Mouse (Mus musculus): ENCODE measurements around the gene Cnot10. TPM values are rescaled to one million over a fixed set of nuclear protein-coding genes. Genes with fewer than 3 reads are reported as not detected.

Cnot10 gene
- polyA plus RNA-seq, 1 experiment = 24.2 TPM

GRCm38 (mm10) chr9:114562919-114563751, 76.8 kb downstream of the Cnot10 start:
- Histone ChIP-seq H3K4me1 (ENCODE audit: control insufficient read depth, insufficient read depth, low read length) (no peaks in the 10 kb centered on the region), H3K4me3 (ENCODE audit: insufficient read depth, low read length) (peak overlapping the region; percentile 41), H3K27ac (ENCODE audit: insufficient read depth, low read depth, low read length) (no peak overlapping the region)
- TF ChIP-seq CTCF (IDR thresholded peaks at IDR 0.05; ENCODE audit: low read depth, low read length) (no peak), POLR2A (IDR thresholded peaks at IDR 0.05; ENCODE audit: borderline replicate concordance, low read depth, low read length) (no peak)

- Histone ChIP-seq H3K27ac (ENCODE audit: insufficient read depth, low read depth, low read length) (no peak overlapping the region), H3K4me1 (ENCODE audit: control insufficient read depth, insufficient read depth, low read length) (no peaks in the 10 kb centered on the region), H3K4me3 (ENCODE audit: insufficient read depth, low read length) (no peak overlapping the region; the same call in 1 of the 2 replicates)
- TF ChIP-seq CTCF (IDR thresholded peaks at IDR 0.05; ENCODE audit: low read depth, low read length) (no peak), POLR2A (IDR thresholded peaks at IDR 0.05; ENCODE audit: borderline replicate concordance, low read depth, low read length) (no peak)
Observed at GRCm38 (mm10) chr9:114562031-114562918, 77.7 kb downstream of the Cnot10 start.

- no peak for TF ChIP-seq CTCF (IDR thresholded peaks at IDR 0.05; ENCODE audit: low read depth, low read length)
- no peak for TF ChIP-seq POLR2A (IDR thresholded peaks at IDR 0.05; ENCODE audit: borderline replicate concordance, low read depth, low read length)
- H3K4me1 ChIP-seq (ENCODE audit: control insufficient read depth, insufficient read depth, low read length) = no peaks in the 10 kb centered on the region
- H3K4me3 ChIP-seq (ENCODE audit: insufficient read depth, low read length) = no peak overlapping the region
- no peak overlapping the region for H3K27ac ChIP-seq (ENCODE audit: insufficient read depth, low read depth, low read length)
Observed at GRCm38 (mm10) chr9:114561671-114561971, 78.4 kb downstream of the Cnot10 start.

DNA sequence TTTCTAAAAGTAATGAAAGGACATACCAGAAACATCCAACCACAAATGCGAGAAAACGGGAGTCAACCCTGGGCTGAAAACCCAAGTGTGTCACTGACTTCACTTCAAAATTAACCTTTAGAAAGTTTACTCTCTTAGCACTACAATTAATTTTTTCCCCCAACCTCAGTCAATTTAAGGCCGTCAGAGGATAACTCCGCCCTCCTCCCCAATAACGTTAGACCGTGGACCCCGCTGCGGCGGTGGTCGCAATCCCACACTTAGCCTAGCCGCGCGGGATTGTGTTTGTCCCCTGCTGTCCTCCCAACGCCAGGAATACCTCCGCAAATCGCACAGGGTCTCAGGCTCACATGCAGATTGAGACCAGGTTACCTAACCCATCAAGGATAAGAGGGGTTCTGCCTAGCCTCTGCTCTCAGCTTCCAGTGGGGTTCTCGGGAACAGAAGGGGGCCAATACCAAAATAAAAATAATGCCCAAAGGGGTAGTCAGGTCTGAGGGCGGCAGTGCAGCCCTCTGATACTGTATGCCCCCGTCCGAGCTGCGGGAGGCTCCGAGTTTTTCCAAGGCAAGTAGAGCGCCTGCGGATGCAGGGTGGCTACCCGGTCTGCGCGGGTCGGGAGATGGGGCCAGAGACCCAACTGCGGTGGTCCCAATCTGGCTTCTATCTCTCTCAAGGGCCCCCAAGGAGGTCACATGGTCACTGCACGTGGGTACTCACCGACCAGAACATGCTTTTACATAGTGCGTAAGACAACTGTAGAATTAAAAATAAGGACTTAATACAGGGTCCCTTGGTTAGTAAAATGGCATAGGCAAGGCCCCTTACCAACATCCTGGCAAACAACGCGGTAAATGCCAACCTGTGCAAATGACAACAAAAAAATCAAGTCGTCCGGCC, 79.0 kb downstream of the Cnot10 start:
- H3K4me3 ChIP-seq (ENCODE audit: insufficient read depth, low read length) = no peak overlapping the region
- TF ChIP-seq POLR2A (IDR thresholded peaks at IDR 0.05; ENCODE audit: borderline replicate concordance, low read depth, low read length) (no peak), CTCF (IDR thresholded peaks at IDR 0.05; ENCODE audit: low read depth, low read length) (no peak)
- H3K27ac ChIP-seq (ENCODE audit: insufficient read depth, low read depth, low read length) = no peak overlapping the region
- no peaks in the 10 kb centered on the region for H3K4me1 ChIP-seq (ENCODE audit: control insufficient read depth, insufficient read depth, low read length)

DNA sequence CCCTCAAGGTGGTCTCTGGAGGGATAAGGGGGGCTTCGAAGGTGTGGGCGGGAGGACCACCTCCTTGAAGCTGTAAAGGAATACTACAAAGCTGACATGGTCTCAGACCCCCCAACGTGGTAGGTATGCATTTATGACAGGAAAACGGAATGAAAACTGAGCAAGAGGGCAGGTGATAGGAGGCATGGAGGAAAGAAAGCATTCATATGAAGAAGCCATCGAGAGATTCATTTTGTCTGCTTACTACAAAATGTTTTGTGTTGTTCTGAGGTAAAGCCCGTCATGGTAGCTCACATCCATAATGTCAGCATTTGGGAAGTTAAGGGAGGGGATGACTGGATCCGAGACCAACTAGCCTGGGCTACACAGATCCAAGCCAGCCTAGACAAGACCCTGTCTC, 79.8 kb downstream of the Cnot10 start:
- no peak for TF ChIP-seq POLR2A (IDR thresholded peaks at IDR 0.05; ENCODE audit: borderline replicate concordance, low read depth, low read length)
- TF ChIP-seq CTCF (IDR thresholded peaks at IDR 0.05; ENCODE audit: low read depth, low read length) = no peak
- Histone ChIP-seq H3K4me1 (ENCODE audit: control insufficient read depth, insufficient read depth, low read length) (no peaks in the 10 kb centered on the region), H3K4me3 (ENCODE audit: insufficient read depth, low read length) (no peak overlapping the region), H3K27ac (ENCODE audit: insufficient read depth, low read depth, low read length) (no peak overlapping the region)

GRCm38 (mm10) chr9:114557086-114557485, 82.9 kb downstream of the Cnot10 start:
- TF ChIP-seq CTCF (IDR thresholded peaks at IDR 0.05; ENCODE audit: low read depth, low read length) (no peak), POLR2A (IDR thresholded peaks at IDR 0.05; ENCODE audit: borderline replicate concordance, low read depth, low read length) (no peak)
- Histone ChIP-seq H3K27ac (ENCODE audit: insufficient read depth, low read depth, low read length) (no peak overlapping the region), H3K4me3 (ENCODE audit: insufficient read depth, low read length) (no peak overlapping the region), H3K4me1 (ENCODE audit: control insufficient read depth, insufficient read depth, low read length) (no peaks in the 10 kb centered on the region)

- Histone ChIP-seq H3K27ac (ENCODE audit: insufficient read depth, low read depth, low read length) (no peak overlapping the region), H3K4me3 (ENCODE audit: insufficient read depth, low read length) (no peak overlapping the region), H3K4me1 (ENCODE audit: control insufficient read depth, insufficient read depth, low read length) (no peaks in the 10 kb centered on the region)
- TF ChIP-seq POLR2A (IDR thresholded peaks at IDR 0.05; ENCODE audit: borderline replicate concordance, low read depth, low read length) (no peak), CTCF (IDR thresholded peaks at IDR 0.05; ENCODE audit: low read depth, low read length) (no peak)
Observed at GRCm38 (mm10) chr9:114556276-114556855, 83.6 kb downstream of the Cnot10 start.

DNA sequence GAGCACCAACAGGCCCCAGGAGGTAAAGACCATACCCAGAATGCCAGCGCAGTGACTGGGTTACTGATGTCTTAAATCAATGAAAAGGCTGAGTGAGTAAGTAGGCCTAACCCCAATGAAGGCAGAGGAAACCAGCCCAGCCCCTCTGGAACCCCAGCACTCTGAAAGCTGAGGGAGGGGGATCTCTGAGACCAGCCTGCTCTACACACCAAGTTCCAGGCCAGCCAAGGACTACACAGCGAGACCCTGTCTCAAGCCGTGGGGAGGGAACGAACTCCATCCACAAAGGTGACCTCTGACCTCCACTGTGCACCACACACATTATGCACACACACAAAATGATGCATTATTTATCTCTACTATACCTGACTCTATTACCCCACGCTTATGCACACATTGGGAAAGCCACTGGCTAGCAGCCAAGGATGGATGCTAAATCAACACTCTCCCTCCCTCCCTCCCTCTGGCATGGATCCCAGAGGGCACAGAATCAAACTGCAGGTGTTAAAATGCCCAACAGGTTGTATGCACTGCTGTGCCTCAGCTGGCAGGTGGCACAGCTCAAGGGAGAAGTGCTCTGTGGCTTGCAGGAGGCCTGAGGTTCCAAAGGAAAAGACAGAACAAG, 85.5 kb downstream of the Cnot10 start:
- Histone ChIP-seq H3K4me1 (ENCODE audit: control insufficient read depth, insufficient read depth, low read length) (no peaks in the 10 kb centered on the region), H3K27ac (ENCODE audit: insufficient read depth, low read depth, low read length) (no peak overlapping the region), H3K4me3 (ENCODE audit: insufficient read depth, low read length) (no peak overlapping the region)
- TF ChIP-seq POLR2A (IDR thresholded peaks at IDR 0.05; ENCODE audit: borderline replicate concordance, low read depth, low read length) = no peak
- TF ChIP-seq CTCF (IDR thresholded peaks at IDR 0.05; ENCODE audit: low read depth, low read length) = no peak

- no peak overlapping the region for H3K27ac ChIP-seq (ENCODE audit: insufficient read depth, low read depth, low read length)
Observed at GRCm38 (mm10) chr9:114553828-114554227, 86.2 kb downstream of the Cnot10 start.

More at GRCm38 (mm10) chr9:114553828-114554227, 86.2 kb downstream of the Cnot10 start:
- no peak overlapping the region for H3K4me3 ChIP-seq (ENCODE audit: insufficient read depth, low read length)
- no peaks in the 10 kb centered on the region for H3K4me1 ChIP-seq (ENCODE audit: control insufficient read depth, insufficient read depth, low read length)
- TF ChIP-seq CTCF (IDR thresholded peaks at IDR 0.05; ENCODE audit: low read depth, low read length) (no peak), POLR2A (IDR thresholded peaks at IDR 0.05; ENCODE audit: borderline replicate concordance, low read depth, low read length) (no peak)
